Mouse (Mus musculus) forebrain, embryonic 13.5 days (tissue): ENCODE data around the gene Cav1. TPM values are rescaled to one million over a fixed set of nuclear protein-coding genes. Genes with fewer than 3 reads are reported as not detected.

Experiments used
- ATAC-seq: fragments of 200-750 bp; cut with Nextera tagmentation; 2 replicates; pipeline ENCODE4 v1.8.0; 2017
- H3K27ac ChIP-seq: fragments of 300-500 bp; sonication (generic); 2 replicates; pipeline ENCODE4 v1.5.1; 2015; ENCODE audit warnings: inconsistent platforms, mild to moderate bottlenecking, moderate library complexity
- H3K27me3 ChIP-seq: fragments of 300-500 bp; sonication (generic); 2 replicates; pipeline ENCODE4 v1.6.1; 2015; ENCODE audit warnings: mild to moderate bottlenecking, inconsistent platforms
- H3K36me3 ChIP-seq: fragments of 300-500 bp; sonication (generic); 2 replicates; pipeline ENCODE4 v1.6.1; 2015; ENCODE audit warnings: mild to moderate bottlenecking, inconsistent platforms; ENCODE audit not compliant: poor library complexity, severe bottlenecking
- H3K4me1 ChIP-seq: fragments of 300-500 bp; sonication (generic); 2 replicates; pipeline ENCODE4 v1.6.1; 2015; ENCODE audit warnings: inconsistent platforms
- H3K4me2 ChIP-seq: fragments of 300-500 bp; sonication (generic); 2 replicates; pipeline ENCODE4 v1.6.1; 2015; ENCODE audit warnings: inconsistent platforms, mild to moderate bottlenecking, moderate library complexity
- H3K4me3 ChIP-seq: fragments of 300-500 bp; sonication (generic); 2 replicates; pipeline ENCODE4 v1.5.1; 2015; ENCODE audit warnings: mild to moderate bottlenecking, inconsistent platforms
- H3K9ac ChIP-seq: fragments of 300-500 bp; sonication (generic); 2 replicates; pipeline ENCODE4 v1.6.1; 2015; ENCODE audit warnings: mild to moderate bottlenecking, inconsistent platforms
- H3K9me3 ChIP-seq: fragments of 300-500 bp; sonication (generic); replicated peaks from 2 replicates; pipeline ENCODE4 v1.6.1; 2016; ENCODE audit warnings: inconsistent platforms
- WGBS: fragments of 180-500 bp; shearing (Covaris S2); methylation state at CpG from one replicate; pipeline ENCODE4 v1.1.7; 2015; 5-methylcytosine and 5-hydroxymethylcytosine counted together
- polyA plus RNA-seq: library from polyadenylated mRNA; unstranded; fragments of >200 nt; fragmentation: Nextera tagmentation; extraction: Ambion mirVana; gene quantifications from 2 replicates; pipeline ENCODE4 v1.2.1, GENCODE M21; 2015

Cav1 gene
- polyA plus RNA-seq = 21.6 and 23.7 TPM in 2 replicates

GRCm38 (mm10) chr6:17305954-17306601 is at the start of gene Cav1:
Cav1 (plus strand) TSS chr6:17306335.
- ATAC-seq = peak; percentile 90
- under 1% methylated on average over 26 of the region's 26 CpGs for whole genome bisulfite sequencing

GRCm38 (mm10) chr6:17258142-17258541 is 48.0 kb upstream of the Cav1 start:
- Histone ChIP-seq H3K9me3 (no peaks in the 10 kb centered on the region), H3K27me3 (no peaks in the 10 kb centered on the region), H3K9ac (no peak overlapping the region), H3K27ac (no peak overlapping the region), H3K36me3 (no peaks in the 10 kb centered on the region), H3K4me3 (no peak overlapping the region), H3K4me1 (no peaks in the 10 kb centered on the region), H3K4me2 (no peak overlapping the region)
- WGBS = 96% methylated on average over 1 of the region's 1 CpGs
- no peak for ATAC-seq

More at GRCm38 (mm10) chr6:17305954-17306601, at the start of gene Cav1:
- Histone ChIP-seq H3K4me2 (peak within 1 kb of the TSS; percentile 86), H3K4me3 (peak within 1 kb of the TSS; percentile 47), H3K36me3 (no peaks in the 10 kb centered on the region), H3K27me3 (peaks cover 25% of the 10 kb centered on the region), H3K9me3 (no peaks in the 10 kb centered on the region), H3K27ac (peak within 1 kb of the TSS; percentile 40; the same call in 1 of the 2 replicates), H3K4me1 (peaks cover 22% of the 10 kb centered on the region), H3K9ac (peak within 1 kb of the TSS; percentile 65)

- Histone ChIP-seq H3K4me3 (no peak overlapping the region), H3K4me1 (no peaks in the 10 kb centered on the region), H3K36me3 (no peaks in the 10 kb centered on the region), H3K9me3 (no peaks in the 10 kb centered on the region), H3K4me2 (no peak overlapping the region), H3K27ac (no peak overlapping the region), H3K9ac (no peak overlapping the region), H3K27me3 (no peaks in the 10 kb centered on the region)
- ATAC-seq = no peak
- WGBS = 91% methylated on average over 1 of the region's 1 CpGs
These were observed 47.2 kb upstream of the Cav1 start for GRCm38 (mm10) chr6:17258911-17259310.

DNA sequence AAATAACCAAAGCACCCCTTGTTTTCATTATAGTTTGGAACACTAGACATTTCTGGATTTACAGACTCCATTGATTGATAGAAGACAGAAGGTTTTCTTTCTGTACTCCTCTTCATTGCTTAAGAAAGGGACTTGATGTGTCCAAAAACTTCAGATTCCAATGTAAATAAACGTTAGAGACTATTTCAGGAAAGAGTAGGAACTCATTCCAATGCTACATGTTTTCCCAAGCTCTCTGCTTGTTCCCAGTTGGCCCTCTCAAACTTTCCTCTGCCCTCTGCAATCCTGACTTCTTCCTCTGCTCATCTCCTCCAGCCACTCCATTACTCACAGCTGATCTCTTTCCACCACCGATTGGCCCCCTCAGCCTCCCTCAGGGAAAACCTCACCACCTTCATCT is 43.3 kb upstream of the Cav1 start:
- Histone ChIP-seq H3K9ac (no peak overlapping the region), H3K27me3 (no peaks in the 10 kb centered on the region), H3K27ac (no peak overlapping the region), H3K4me1 (no peaks in the 10 kb centered on the region), H3K4me3 (no peak overlapping the region), H3K4me2 (no peak overlapping the region), H3K36me3 (no peaks in the 10 kb centered on the region), H3K9me3 (no peaks in the 10 kb centered on the region)
- ATAC-seq = no peak
- 69% methylated on average over 2 of the region's 2 CpGs for WGBS

GRCm38 (mm10) chr6:17265043-17265442 is 41.1 kb upstream of the Cav1 start:
- Histone ChIP-seq H3K36me3 (no peaks in the 10 kb centered on the region), H3K4me1 (no peaks in the 10 kb centered on the region), H3K9ac (no peak overlapping the region), H3K27ac (no peak overlapping the region), H3K4me3 (no peak overlapping the region), H3K4me2 (no peak overlapping the region), H3K27me3 (no peaks in the 10 kb centered on the region), H3K9me3 (no peaks in the 10 kb centered on the region)
- ATAC-seq = no peak
- 91% methylated on average over 4 of the region's 4 CpGs for WGBS

DNA sequence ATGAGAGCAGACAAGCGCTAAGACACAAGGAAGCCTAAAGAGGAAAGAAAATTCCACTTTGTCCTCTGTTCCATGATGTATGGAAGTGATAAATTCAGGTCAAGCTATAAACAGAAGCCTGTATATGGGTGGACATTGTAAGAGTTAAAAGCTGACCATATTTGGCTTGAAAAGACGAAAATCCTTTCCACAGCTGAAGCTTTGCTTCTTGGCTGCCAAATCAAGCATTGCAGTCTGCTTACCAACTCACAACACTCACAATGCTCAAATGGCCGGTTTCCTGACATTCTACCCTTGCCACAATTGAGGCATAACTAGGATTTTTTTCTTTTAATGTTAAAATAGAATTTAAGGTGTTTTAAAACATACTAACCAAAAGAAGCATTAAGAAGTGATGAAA is 39.7 kb upstream of the Cav1 start:
- no peaks in the 10 kb centered on the region for H3K4me1 ChIP-seq

DNA sequence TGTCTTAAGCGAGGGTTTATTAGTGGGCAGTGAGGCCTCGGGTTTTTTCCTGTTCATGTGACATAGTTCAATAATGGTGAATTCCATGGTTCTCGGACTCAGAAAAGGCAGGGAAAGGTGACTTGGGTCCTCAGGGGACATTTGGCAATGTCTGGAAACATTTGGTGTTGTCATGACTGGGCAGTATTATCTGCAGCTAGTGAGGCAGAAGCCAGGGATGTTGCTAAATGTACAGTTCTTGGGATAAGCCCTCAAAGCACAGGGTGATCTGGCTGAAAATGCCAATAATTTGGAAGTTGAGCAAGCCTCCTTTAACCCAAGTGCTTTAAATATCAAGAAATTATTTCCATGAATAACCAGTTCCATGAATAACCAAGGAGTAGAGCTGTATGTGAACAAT is 27.8 kb upstream of the Cav1 start:
- H3K9ac ChIP-seq = no peak overlapping the region
- no peaks in the 10 kb centered on the region for H3K36me3 ChIP-seq
- no peak for ATAC-seq
- peaks cover 4% of the 10 kb centered on the region for H3K27me3 ChIP-seq
- 81% methylated on average over 3 of the region's 3 CpGs for WGBS
- no peaks in the 10 kb centered on the region for H3K9me3 ChIP-seq
- no peak overlapping the region for H3K4me2 ChIP-seq
- H3K4me3 ChIP-seq = no peak overlapping the region
- H3K27ac ChIP-seq = no peak overlapping the region
- peaks cover 15% of the 10 kb centered on the region; the same call in 1 of the 2 replicates for H3K4me1 ChIP-seq

More for the DNA sequence above, 39.7 kb upstream of the Cav1 start:
- no peak for ATAC-seq
- Histone ChIP-seq H3K27me3 (no peaks in the 10 kb centered on the region), H3K4me2 (no peak overlapping the region), H3K9ac (no peak overlapping the region), H3K36me3 (no peaks in the 10 kb centered on the region), H3K4me3 (no peak overlapping the region), H3K9me3 (no peaks in the 10 kb centered on the region), H3K27ac (no peak overlapping the region)
- WGBS = 84% methylated on average over 3 of the region's 3 CpGs

DNA sequence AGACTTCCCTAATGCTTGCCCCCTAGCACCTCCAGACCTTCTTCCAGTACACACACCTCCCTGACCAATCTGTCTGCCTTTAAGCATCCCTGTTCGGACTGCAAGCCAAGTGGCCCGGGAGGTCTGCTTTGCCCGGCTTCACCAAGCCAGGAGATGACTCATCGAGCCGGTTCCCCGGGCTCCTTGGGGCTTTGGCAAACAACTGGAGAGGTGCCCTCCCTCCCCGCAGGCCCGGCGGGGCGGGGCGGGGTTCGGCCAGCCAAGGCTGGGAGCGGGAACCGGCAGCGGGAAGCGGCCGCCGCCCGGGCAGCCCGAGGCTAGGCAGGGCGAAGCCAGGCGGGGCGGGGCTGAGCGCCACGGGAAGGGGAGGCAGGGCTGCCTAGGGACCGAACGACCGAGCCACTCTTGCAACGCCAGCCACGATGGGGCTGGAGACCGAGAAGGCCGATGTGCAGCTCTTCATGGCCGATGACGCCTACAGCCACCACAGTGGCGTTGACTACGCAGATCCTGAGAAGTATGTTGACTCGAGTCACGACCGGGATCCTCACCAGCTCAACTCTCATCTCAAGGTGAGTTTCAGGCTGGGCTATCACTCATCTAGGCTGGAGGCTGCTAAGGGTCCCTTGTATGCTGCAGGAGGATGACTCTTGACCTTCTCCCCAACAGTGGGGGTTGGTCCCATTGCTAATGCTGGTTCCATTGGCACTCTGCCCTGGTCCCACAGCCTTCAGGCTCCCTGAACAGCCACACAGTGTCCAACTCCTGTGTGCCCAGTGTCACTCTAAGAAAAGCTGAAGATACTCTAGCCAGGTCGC is 25.0 kb upstream of the Cav1 start, which contains the start of gene Cav2:
Gene Cav2, plus strand, starts transcription at position 247 of the 818 bp plus-strand sequence.
- H3K27ac ChIP-seq = no peak within 1 kb of the TSS
- peaks cover 15% of the 10 kb centered on the region; the same call in 1 of the 2 replicates for H3K4me1 ChIP-seq
- WGBS = 1% methylated on average over 40 of the region's 40 CpGs
- H3K9me3 ChIP-seq = no peaks in the 10 kb centered on the region
- H3K4me2 ChIP-seq = peak within 1 kb of the TSS; percentile 86
- no peaks in the 10 kb centered on the region for H3K36me3 ChIP-seq
- ATAC-seq = peak; percentile 94
- H3K4me3 ChIP-seq = peak within 1 kb of the TSS; percentile 51
- peak within 1 kb of the TSS; percentile 73 for H3K9ac ChIP-seq
- peaks cover 4% of the 10 kb centered on the region for H3K27me3 ChIP-seq

DNA sequence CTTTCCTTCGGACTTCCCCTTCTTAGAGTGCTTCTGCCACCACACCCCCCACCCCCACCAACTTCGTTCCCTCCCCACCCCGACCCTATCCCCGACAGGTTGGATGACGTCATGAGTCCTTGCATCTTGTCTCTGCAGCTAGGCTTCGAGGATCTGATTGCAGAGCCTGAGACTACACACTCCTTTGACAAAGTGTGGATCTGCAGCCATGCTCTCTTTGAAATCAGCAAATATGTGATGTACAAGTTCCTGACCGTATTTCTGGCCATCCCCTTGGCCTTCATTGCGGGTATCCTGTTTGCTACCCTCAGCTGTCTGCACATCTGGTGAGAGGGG is 24.4 kb upstream of the Cav1 start:
- Histone ChIP-seq H3K4me2 (peak overlapping the region; percentile 86), H3K9me3 (no peaks in the 10 kb centered on the region), H3K4me3 (peak overlapping the region; percentile 51), H3K4me1 (peaks cover 15% of the 10 kb centered on the region; the same call in 1 of the 2 replicates), H3K27ac (no peak overlapping the region), H3K36me3 (no peaks in the 10 kb centered on the region), H3K27me3 (peaks cover 4% of the 10 kb centered on the region), H3K9ac (no peak overlapping the region)
- peak; percentile 43; the same call in 1 of the 2 replicates for ATAC-seq
- 25% methylated on average over 8 of the region's 8 CpGs for WGBS

GRCm38 (mm10) chr6:17282159-17282558 is 24.0 kb upstream of the Cav1 start:
- no peaks in the 10 kb centered on the region for H3K9me3 ChIP-seq
- no peak overlapping the region for H3K27ac ChIP-seq
- no peaks in the 10 kb centered on the region for H3K36me3 ChIP-seq
- peaks cover 15% of the 10 kb centered on the region; the same call in 1 of the 2 replicates for H3K4me1 ChIP-seq
- peak overlapping the region; percentile 86; the same call in 1 of the 2 replicates for H3K4me2 ChIP-seq
- ATAC-seq = no peak
- no peak overlapping the region for H3K9ac ChIP-seq
- H3K27me3 ChIP-seq = peaks cover 4% of the 10 kb centered on the region
- 61% methylated on average over 5 of the region's 5 CpGs for WGBS
- 0 out of 2 replicates have a peak overlapping the region, but pooled peaks have one; percentile 51 for H3K4me3 ChIP-seq

GRCm38 (mm10) chr6:17283834-17284233 is 22.3 kb upstream of the Cav1 start:
- no peak for ATAC-seq

GRCm38 (mm10) chr6:17286381-17286780 is 19.8 kb upstream of the Cav1 start:
- H3K4me2 ChIP-seq = no peak overlapping the region
- no peaks in the 10 kb centered on the region; the same call in 1 of the 2 replicates for H3K27me3 ChIP-seq
- WGBS = 79% methylated on average over 4 of the region's 4 CpGs
- H3K27ac ChIP-seq = no peak overlapping the region
- H3K4me3 ChIP-seq = no peak overlapping the region
- no peak for ATAC-seq
- peaks cover 8% of the 10 kb centered on the region; the same call in 1 of the 2 replicates for H3K4me1 ChIP-seq
- no peaks in the 10 kb centered on the region for H3K36me3 ChIP-seq
- H3K9me3 ChIP-seq = no peaks in the 10 kb centered on the region
- H3K9ac ChIP-seq = no peak overlapping the region

More at GRCm38 (mm10) chr6:17283834-17284233, 22.3 kb upstream of the Cav1 start:
- Histone ChIP-seq H3K27me3 (peaks cover 4% of the 10 kb centered on the region), H3K9ac (no peak overlapping the region), H3K27ac (no peak overlapping the region), H3K4me2 (no peak overlapping the region), H3K9me3 (no peaks in the 10 kb centered on the region), H3K4me1 (peaks cover 15% of the 10 kb centered on the region; the same call in 1 of the 2 replicates), H3K4me3 (no peak overlapping the region), H3K36me3 (no peaks in the 10 kb centered on the region)
- WGBS = 83% methylated on average over 3 of the region's 3 CpGs
